Mouse (Mus musculus) cerebellum, adult 2 months (tissue): ENCODE measurements at regions not wholly inside any gene's neighbourhood (a gene's known extent, or its start where the extent isn't known, plus 50 kb on each side); places are given as distances from the start of the nearest gene placed in this dataset.
A peak's percentile ranks its signal among the peaks of the same experiment; 100 is the strongest.

Experiments used
- DNase-seq, 2 experiments: peaks; one replicate each; pipeline ENCODE4 v3.0.0; 2021
- H3K27ac ChIP-seq: fragments of 200-500 bp; 2 replicates; pipeline ENCODE4 v1.5.1; 2012; ENCODE audit warnings: low read length, control low read depth, inconsistent platforms; ENCODE audit not compliant: insufficient read depth
- H3K27me3 ChIP-seq: fragments of 200-500 bp; 2 replicates; pipeline ENCODE4 v1.6.1; 2012; ENCODE audit warnings: inconsistent platforms, mild to moderate bottlenecking, low read length, moderate library complexity; ENCODE audit not compliant: control insufficient read depth, insufficient read depth
- H3K4me1 ChIP-seq: fragments of 200-500 bp; 2 replicates; pipeline ENCODE4 v1.6.1; 2011; ENCODE audit warnings: low read length; ENCODE audit not compliant: control insufficient read depth, insufficient read depth
- H3K4me3 ChIP-seq: fragments of 200-500 bp; replicated peaks from 2 replicates; pipeline ENCODE3; 2011; ENCODE audit warnings: mild to moderate bottlenecking, low read depth, low read length, control low read depth; ENCODE audit not compliant: insufficient read depth
- CTCF ChIP-seq: fragments of 200-500 bp; IDR thresholded peaks from 2 replicates; pipeline ENCODE4 v1.5.1; 2011; ENCODE audit warnings: low read depth, mild to moderate bottlenecking, control low read depth, low read length, moderate library complexity, borderline replicate concordance; ENCODE audit not compliant: insufficient read depth
- POLR2A ChIP-seq: fragments of 200-500 bp; IDR thresholded peaks from 2 replicates; pipeline ENCODE4 v1.6.1; 2011; ENCODE audit warnings: low read length, control low read depth, borderline replicate concordance; ENCODE audit not compliant: insufficient read depth
- WGBS: fragments of 180-500 bp; shearing (Covaris S2); methylation state at CpG from one replicate; pipeline ENCODE4 v1.1.7; 2018; 5-methylcytosine and 5-hydroxymethylcytosine counted together

DNA sequence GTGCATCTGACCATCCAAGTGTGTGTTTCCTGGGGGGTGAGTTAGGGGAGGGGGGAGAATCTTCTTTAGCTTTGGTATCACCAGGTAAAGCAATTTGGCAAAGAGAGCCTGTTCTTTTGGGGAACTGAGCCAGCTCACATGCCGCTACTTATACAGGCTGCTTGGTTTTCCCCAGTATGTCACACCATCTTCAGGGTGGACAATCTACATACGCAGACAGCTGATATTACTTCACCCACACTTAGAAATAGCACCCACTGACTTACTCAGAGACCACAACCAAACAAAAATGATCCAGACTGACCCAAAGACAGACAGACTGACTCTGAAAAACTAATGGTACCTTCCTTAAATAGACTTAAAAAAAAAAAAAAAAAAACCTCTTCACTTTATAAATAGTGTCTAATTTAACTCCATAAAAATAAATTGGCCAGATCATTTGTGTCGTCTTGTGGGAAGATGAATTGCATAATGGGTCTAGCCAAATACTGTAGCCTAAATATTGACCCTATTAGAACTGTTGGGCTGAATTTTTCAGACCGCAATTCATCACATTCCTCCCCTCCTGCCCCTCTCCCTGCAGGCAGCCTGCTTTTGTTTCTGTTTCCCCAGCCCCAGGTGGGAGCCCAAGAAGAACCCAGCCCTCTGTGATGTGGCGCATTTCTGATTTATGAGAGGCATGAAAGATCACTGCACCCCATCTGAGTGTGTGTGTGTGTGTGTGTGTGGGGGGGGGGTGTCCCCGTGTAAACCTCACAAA lies 79.0 kb downstream of the Gm10260 start:
- Histone ChIP-seq H3K4me3 (no peak overlapping the region), H3K27ac (no peak overlapping the region), H3K4me1 (0 out of 2 replicates have a peak, but pooled peaks cover 3% of the 10 kb centered on the region), H3K27me3 (no peaks in the 10 kb centered on the region)
- WGBS, result 71% methylated on average over 6 of the region's 6 CpGs
- TF ChIP-seq POLR2A (no peak), CTCF (no peak)
- no peak for DNase-seq

DNA sequence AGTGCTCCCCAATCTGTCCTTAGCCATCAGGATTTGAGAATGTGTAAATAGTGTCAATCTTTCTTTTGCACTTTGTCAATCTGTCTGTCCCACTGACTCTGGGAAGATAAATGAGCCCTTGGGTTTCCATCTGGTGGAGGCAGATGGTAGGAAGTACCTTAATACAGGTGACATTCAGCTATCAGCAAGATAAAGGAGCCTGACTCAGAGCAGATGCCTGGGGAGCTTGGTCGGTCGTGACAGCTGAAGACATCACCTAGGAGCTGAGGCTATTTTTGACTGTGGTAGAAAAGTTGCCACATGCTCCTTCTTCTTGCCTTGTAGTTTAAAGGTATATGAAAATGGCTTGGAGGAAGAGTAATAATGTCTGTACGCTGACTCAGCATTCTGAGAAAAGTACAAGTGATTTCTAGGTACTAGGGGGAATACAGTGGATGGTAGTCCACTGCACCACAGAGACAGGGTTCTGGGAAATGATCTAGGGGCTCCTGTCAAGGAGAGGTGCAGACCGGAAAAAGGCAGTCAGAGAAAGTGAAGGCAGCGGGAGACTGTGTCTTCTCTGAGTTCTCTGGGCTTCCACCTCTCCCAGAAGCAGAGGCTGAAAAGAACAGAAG lies 80.0 kb downstream of the Gm10260 start:
- 63% methylated on average over 5 of the region's 5 CpGs for WGBS
- Histone ChIP-seq H3K27me3 (no peaks in the 10 kb centered on the region), H3K4me1 (0 out of 2 replicates have a peak, but pooled peaks cover 3% of the 10 kb centered on the region), H3K4me3 (no peak overlapping the region), H3K27ac (no peak overlapping the region)
- DNase-seq, result peak in 1 of 2 experiments; percentile 29
- no peak for TF ChIP-seq POLR2A

DNA sequence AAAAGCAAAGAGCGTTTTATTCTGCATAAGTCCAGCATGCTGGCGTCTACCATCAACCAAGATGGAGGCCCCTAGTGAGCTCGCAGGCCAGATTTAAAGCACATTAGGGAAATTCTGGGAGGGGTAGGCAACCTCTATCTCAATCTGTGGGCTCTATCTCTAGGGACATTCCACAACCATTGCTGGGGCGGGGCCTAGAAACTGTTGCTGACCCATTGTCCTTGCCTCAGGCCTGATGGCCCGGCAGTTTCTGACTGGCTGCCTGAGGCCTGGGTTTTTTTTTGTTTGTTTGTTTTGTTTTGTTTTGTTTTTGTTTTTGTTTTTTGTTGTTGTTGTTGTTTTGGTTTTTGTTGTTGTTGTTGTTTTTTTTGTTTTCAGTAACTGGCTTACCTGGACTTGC lies 81.4 kb downstream of the Gm10260 start:
- 97% methylated on average over 5 of the region's 5 CpGs for WGBS
- Histone ChIP-seq H3K27ac (no peak overlapping the region), H3K4me3 (no peak overlapping the region), H3K4me1 (0 out of 2 replicates have a peak, but pooled peaks cover 3% of the 10 kb centered on the region), H3K27me3 (no peaks in the 10 kb centered on the region)
- TF ChIP-seq POLR2A (no peak), CTCF (no peak)
- no peak for DNase-seq

DNA sequence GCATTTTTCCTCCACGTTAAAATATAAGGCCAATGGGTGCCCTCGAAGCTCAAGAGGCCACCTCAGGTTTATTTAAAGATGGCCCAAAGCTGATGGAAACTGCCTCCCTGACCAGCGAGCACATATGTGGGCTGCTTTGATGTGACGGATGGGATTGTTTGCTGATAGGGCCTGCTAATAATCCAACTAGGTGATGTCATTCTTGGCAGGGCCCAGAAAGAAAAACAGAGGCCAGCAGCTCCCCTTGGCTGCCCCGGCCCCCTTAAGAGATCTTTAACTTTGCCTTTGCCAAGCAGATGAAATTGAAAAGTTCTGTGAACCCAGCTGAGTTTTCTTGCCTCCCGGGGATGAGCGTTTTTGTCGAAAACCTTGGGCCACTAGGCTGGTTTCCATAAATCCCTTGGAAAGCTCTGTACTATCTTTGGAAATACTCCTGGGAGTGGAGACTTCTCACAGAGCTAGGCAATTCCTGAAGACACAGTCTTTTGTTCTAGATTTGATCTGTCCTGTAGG lies 83.8 kb downstream of the Gm10260 start:
- Histone ChIP-seq H3K4me3 (no peak overlapping the region), H3K27ac (no peak overlapping the region), H3K27me3 (no peaks in the 10 kb centered on the region; the same call in 1 of the 2 replicates), H3K4me1 (0 out of 2 replicates have a peak, but pooled peaks cover 3% of the 10 kb centered on the region)
- no peak for DNase-seq
- no peak for TF ChIP-seq POLR2A
- TF ChIP-seq CTCF, result no peak
- 58% methylated on average over 8 of the region's 8 CpGs for WGBS

DNA sequence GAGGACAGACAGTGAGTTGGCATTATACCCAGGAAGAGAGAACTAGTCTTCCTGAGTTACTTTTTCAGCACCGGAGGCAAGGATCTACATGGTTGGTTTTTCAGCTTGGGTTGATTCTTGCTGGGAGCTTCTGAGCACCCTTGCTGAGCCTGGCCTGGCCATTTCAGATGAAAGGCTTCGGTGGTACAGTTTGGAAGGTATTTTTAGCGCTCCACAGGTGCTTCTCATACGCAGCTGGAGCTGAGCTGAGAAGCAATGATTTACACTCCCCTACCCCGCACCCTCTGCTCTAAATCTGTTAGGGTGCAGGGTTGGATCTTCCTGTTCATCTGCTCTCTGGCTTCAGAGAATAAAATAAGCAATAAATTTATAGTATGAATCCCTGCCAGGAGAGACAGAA lies 87.3 kb downstream of the Gm10260 start:
- Histone ChIP-seq H3K27me3 (no peaks in the 10 kb centered on the region; the same call in 1 of the 2 replicates), H3K27ac (no peak overlapping the region), H3K4me1 (no peaks in the 10 kb centered on the region), H3K4me3 (no peak overlapping the region)
- DNase-seq, result no peak
- WGBS, result 72% methylated on average over 5 of the region's 5 CpGs
- TF ChIP-seq CTCF (no peak), POLR2A (no peak)

DNA sequence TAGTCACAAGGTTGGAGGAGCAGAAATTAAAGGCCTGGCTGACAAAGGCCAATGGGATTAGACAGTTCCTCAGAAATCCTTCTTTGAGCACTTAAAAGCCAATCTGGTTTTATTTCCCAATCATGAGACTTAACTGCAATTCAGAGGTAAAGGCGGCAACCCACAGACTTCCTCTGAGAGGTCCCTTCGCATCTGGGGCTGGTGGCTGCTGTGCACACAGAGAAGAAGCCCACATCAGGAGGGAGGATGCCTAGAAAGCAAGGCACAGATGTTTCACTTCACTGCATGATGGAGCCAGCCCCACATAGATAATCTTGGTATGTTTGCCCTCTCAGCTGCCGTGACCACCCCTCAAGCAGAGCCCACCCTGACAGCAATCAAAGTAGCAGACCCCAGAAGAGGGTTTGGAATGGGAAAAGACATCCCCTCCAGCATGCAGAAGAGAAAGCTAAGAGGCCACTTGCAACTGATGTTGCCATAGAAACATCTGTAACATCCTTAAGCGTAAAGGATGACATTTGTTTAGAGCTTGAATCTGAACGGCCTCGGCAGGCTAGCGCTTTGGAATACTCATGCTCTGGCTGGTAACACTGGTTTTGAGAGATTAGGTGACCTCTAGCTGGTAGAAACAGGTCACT lies 88.3 kb downstream of the Gm10260 start:
- Histone ChIP-seq H3K27me3 (no peaks in the 10 kb centered on the region; the same call in 1 of the 2 replicates), H3K4me3 (no peak overlapping the region), H3K27ac (no peak overlapping the region), H3K4me1 (no peaks in the 10 kb centered on the region)
- WGBS, result 70% methylated on average over 7 of the region's 7 CpGs
- TF ChIP-seq CTCF, result no peak
- no peak for TF ChIP-seq POLR2A
- DNase-seq, result no peak

DNA sequence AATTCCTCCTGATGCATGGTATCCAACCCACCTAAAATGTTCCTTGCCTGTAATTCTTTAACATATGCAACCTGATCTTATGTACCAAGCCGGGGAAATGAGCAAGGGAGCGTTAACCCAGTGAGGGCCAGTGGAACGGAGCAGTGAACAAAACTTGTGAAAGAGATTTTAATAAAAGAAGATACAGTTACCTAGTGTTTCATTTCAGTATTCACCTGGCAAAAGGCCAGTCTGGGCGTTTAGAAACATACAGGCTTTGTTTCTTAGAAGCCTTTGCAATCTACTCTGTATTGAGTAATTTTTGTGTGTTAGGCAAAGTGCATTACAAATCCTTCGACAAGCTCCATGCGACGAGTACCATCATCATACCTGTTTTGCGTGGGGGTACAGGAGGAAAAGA lies 91.1 kb downstream of the Gm10260 start:
- no peak for DNase-seq
- Histone ChIP-seq H3K27ac (no peak overlapping the region), H3K27me3 (no peaks in the 10 kb centered on the region; the same call in 1 of the 2 replicates), H3K4me3 (no peak overlapping the region), H3K4me1 (no peaks in the 10 kb centered on the region)
- TF ChIP-seq POLR2A, result no peak
- TF ChIP-seq CTCF, result no peak
- WGBS, result 85% methylated on average over 8 of the region's 8 CpGs

DNA sequence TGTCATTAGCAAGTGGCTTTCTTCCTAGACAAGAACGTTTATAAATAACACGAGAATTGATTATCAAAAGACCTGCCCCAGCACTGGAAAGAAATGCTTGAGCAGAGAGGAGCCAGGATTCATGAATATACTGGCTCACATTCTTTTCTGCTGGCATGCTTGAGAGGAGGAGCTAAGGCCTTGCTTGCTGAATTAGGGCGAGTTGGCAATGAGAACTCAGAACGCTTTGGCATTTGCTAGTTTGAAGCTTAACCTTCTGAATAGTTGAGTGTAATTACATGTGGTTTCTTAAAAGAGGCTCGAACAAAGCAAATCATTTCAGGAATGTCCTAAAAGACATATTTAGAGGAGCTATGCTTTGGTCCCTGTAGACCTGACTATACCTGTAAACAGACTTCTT lies 91.5 kb downstream of the Gm10260 start:
- TF ChIP-seq CTCF (no peak), POLR2A (no peak)
- WGBS, result 66% methylated on average over 5 of the region's 5 CpGs
- Histone ChIP-seq H3K27ac (no peak overlapping the region), H3K4me1 (no peaks in the 10 kb centered on the region), H3K27me3 (no peaks in the 10 kb centered on the region; the same call in 1 of the 2 replicates), H3K4me3 (no peak overlapping the region)
- DNase-seq, result no peak
